Mouse (Mus musculus): ENCODE data around the gene Six1.

The Six1 gene

GRCm38 (mm10) chr12:73049520-73050225, 4.0 kb downstream of the Six1 start:
- DNase-seq: no peak

- DNase-seq: no peak
Measured at GRCm38 (mm10) chr12:73048537-73048936, 5.2 kb downstream of the Six1 start.

GRCm38 (mm10) chr12:73047576-73047975, 6.1 kb downstream of the Six1 start:
- no peak for DNase-seq

- peak; percentile 58 for DNase-seq
Measured at GRCm38 (mm10) chr12:73046607-73047180, 7.0 kb downstream of the Six1 start.

- peak; percentile 7 for DNase-seq
Measured at GRCm38 (mm10) chr12:73045724-73046606, 7.7 kb downstream of the Six1 start.

GRCm38 (mm10) chr12:73045046-73045723, 8.5 kb downstream of the Six1 start:
- peak; percentile 15 for DNase-seq

- DNase-seq: peak; percentile 14
Measured at GRCm38 (mm10) chr12:73044221-73045045, 9.3 kb downstream of the Six1 start.

GRCm38 (mm10) chr12:73043396-73044167, 10.1 kb downstream of the Six1 start:
- DNase-seq: no peak

GRCm38 (mm10) chr12:73042903-73043302, 10.8 kb downstream of the Six1 start:
- no peak for DNase-seq

GRCm38 (mm10) chr12:73042406-73042805, 11.3 kb downstream of the Six1 start:
- DNase-seq: no peak

- no peak for DNase-seq
Measured at GRCm38 (mm10) chr12:73041256-73041630, 12.4 kb downstream of the Six1 start.

GRCm38 (mm10) chr12:73040563-73041255, 13.0 kb downstream of the Six1 start:
- DNase-seq: peak; percentile 13

GRCm38 (mm10) chr12:73039939-73040562, 13.6 kb downstream of the Six1 start:
- DNase-seq: no peak

GRCm38 (mm10) chr12:73038992-73039938, 14.4 kb downstream of the Six1 start:
- no peak for DNase-seq

- no peak for DNase-seq
Measured at GRCm38 (mm10) chr12:73038441-73038991, 15.2 kb downstream of the Six1 start.

- DNase-seq: no peak
Measured at GRCm38 (mm10) chr12:73037385-73038160, 16.1 kb downstream of the Six1 start.

GRCm38 (mm10) chr12:73034901-73035895, 18.5 kb downstream of the Six1 start:
- DNase-seq: no peak
